Mouse (Mus musculus): ENCODE measurements around the gene 2310039H08Rik. TPM values are rescaled to one million over a fixed set of nuclear protein-coding genes. Genes with fewer than 3 reads are reported as not detected.

Gene 2310039H08Rik
- total and polyA plus RNA-seq, 3 experiments: 22.6 to 45.4 (median 30.4) TPM

- Histone ChIP-seq H3K36me3 (ENCODE audit: control insufficient read depth, insufficient read depth, low read length) (peaks cover 7% of the 10 kb centered on the region; the same call in 1 of the 2 replicates), H3K4me1 (ENCODE audit: control insufficient read depth, insufficient read depth, low read length) (no peaks in the 10 kb centered on the region), H3K27me3 (ENCODE audit: control insufficient read depth, insufficient read depth, low read length) (no peaks in the 10 kb centered on the region), H3K79me2 (replicated peaks; ENCODE audit: control insufficient read depth, insufficient read depth, low read length) (no peaks in the 10 kb centered on the region), H3K27ac (no peak overlapping the region), H3K9ac (ENCODE audit: low read depth, low read length) (no peak overlapping the region), H3K4me3 (no peak overlapping the region)
- 90% methylated on average over 6 of the region's 6 CpGs for WGBS
- no peak for TF ChIP-seq POLR2A (IDR thresholded peaks at IDR 0.05; ENCODE audit: insufficient read depth, low read depth, low read length)
- TF ChIP-seq EP300 (IDR thresholded peaks at IDR 0.05; ENCODE audit: insufficient read depth, low read depth, low read length): no peak
- no peak for DNase-seq
- intact Hi-C loops (cut with DNase I): no loop called here
These were observed 42.1 kb downstream of the 2310039H08Rik start for GRCm38 (mm10) chr17:46814497-46814896.

GRCm38 (mm10) chr17:46816306-46816705, 43.9 kb downstream of the 2310039H08Rik start:
- Histone ChIP-seq H3K27me3 (ENCODE audit: control insufficient read depth, insufficient read depth, low read length) (no peaks in the 10 kb centered on the region), H3K36me3 (ENCODE audit: control insufficient read depth, insufficient read depth, low read length) (no peaks in the 10 kb centered on the region), H3K9ac (ENCODE audit: low read depth, low read length) (no peak overlapping the region), H3K4me1 (ENCODE audit: control insufficient read depth, insufficient read depth, low read length) (no peaks in the 10 kb centered on the region), H3K79me2 (replicated peaks; ENCODE audit: control insufficient read depth, insufficient read depth, low read length) (no peaks in the 10 kb centered on the region), H3K27ac (no peak overlapping the region), H3K4me3 (no peak overlapping the region)
- no peak for DNase-seq
- 85% methylated on average over 13 of the region's 13 CpGs for WGBS
- intact Hi-C loops (cut with DNase I): no loop called here
- TF ChIP-seq EP300 (IDR thresholded peaks at IDR 0.05; ENCODE audit: insufficient read depth, low read depth, low read length): no peak
- TF ChIP-seq CTCF (IDR thresholded peaks at IDR 0.05): no peak
- no peak for TF ChIP-seq POLR2A (IDR thresholded peaks at IDR 0.05; ENCODE audit: insufficient read depth, low read depth, low read length)

- H3K9ac ChIP-seq (ENCODE audit: low read depth, low read length): no peak overlapping the region
- no peaks in the 10 kb centered on the region for H3K36me3 ChIP-seq (ENCODE audit: control insufficient read depth, insufficient read depth, low read length)
- no peak overlapping the region for H3K27ac ChIP-seq
- intact Hi-C loops (cut with DNase I): no loop called here
- TF ChIP-seq POLR2A (IDR thresholded peaks at IDR 0.05; ENCODE audit: insufficient read depth, low read depth, low read length) (no peak), CTCF (IDR thresholded peaks at IDR 0.05) (no peak), EP300 (IDR thresholded peaks at IDR 0.05; ENCODE audit: insufficient read depth, low read depth, low read length) (no peak)
- H3K27me3 ChIP-seq (ENCODE audit: control insufficient read depth, insufficient read depth, low read length): no peaks in the 10 kb centered on the region
- no peaks in the 10 kb centered on the region for H3K4me1 ChIP-seq (ENCODE audit: control insufficient read depth, insufficient read depth, low read length)
- no peak for DNase-seq
- 96% methylated on average over 12 of the region's 12 CpGs for WGBS
- no peak overlapping the region for H3K4me3 ChIP-seq
- H3K79me2 ChIP-seq (replicated peaks; ENCODE audit: control insufficient read depth, insufficient read depth, low read length): no peaks in the 10 kb centered on the region
These were observed 45.3 kb downstream of the 2310039H08Rik start for GRCm38 (mm10) chr17:46817734-46818158.

GRCm38 (mm10) chr17:46820628-46821027, 48.2 kb downstream of the 2310039H08Rik start:
- intact Hi-C loops (cut with DNase I): no loop called here
- 96% methylated on average over 7 of the region's 7 CpGs for WGBS
- Histone ChIP-seq H3K79me2 (replicated peaks; ENCODE audit: control insufficient read depth, insufficient read depth, low read length) (no peaks in the 10 kb centered on the region), H3K27ac (no peak overlapping the region), H3K4me1 (ENCODE audit: control insufficient read depth, insufficient read depth, low read length) (no peaks in the 10 kb centered on the region), H3K4me3 (no peak overlapping the region), H3K9ac (ENCODE audit: low read depth, low read length) (no peak overlapping the region), H3K27me3 (ENCODE audit: control insufficient read depth, insufficient read depth, low read length) (no peaks in the 10 kb centered on the region), H3K36me3 (ENCODE audit: control insufficient read depth, insufficient read depth, low read length) (no peaks in the 10 kb centered on the region)
- no peak for DNase-seq
- TF ChIP-seq EP300 (IDR thresholded peaks at IDR 0.05; ENCODE audit: insufficient read depth, low read depth, low read length): no peak
- no peak for TF ChIP-seq POLR2A (IDR thresholded peaks at IDR 0.05; ENCODE audit: insufficient read depth, low read depth, low read length)
- no peak for TF ChIP-seq CTCF (IDR thresholded peaks at IDR 0.05)

Other genes starting within 250 kb of the 2310039H08Rik start
- 10 to 100 TPM; 21.6 to 21.9 TPM for gene Cul9, start 226.2 kb upstream of the 2310039H08Rik start, total RNA-seq (2021)
- gene Cul9, start 226.2 kb upstream of the 2310039H08Rik start, polyA plus RNA-seq (2012; rRNA removed): 20.1 and 22.7 TPM in 2 replicates
- 100 to 1,000 TPM in 1 of 2 experiments, 10 to 100 TPM in 1; 91.5 to 106 TPM for gene Srf, start 216.5 kb upstream of the 2310039H08Rik start, total RNA-seq (2021)
- 223 and 227 TPM in 2 replicates for gene Srf, start 216.5 kb upstream of the 2310039H08Rik start, polyA plus RNA-seq (2012; rRNA removed)
- 1 to 10 TPM; 2.6 TPM for gene Ptk7, start 143.1 kb upstream of the 2310039H08Rik start, total RNA-seq (2021)
- 2.8 and 3.1 TPM in 2 replicates for gene Ptk7, start 143.1 kb upstream of the 2310039H08Rik start, polyA plus RNA-seq (2012; rRNA removed)
- gene Klc4, start 126.6 kb upstream of the 2310039H08Rik start, total RNA-seq (2021): 10 to 100 TPM; 23.5 to 25.7 TPM
- 20.9 and 22.3 TPM in 2 replicates for gene Klc4, start 126.6 kb upstream of the 2310039H08Rik start, polyA plus RNA-seq (2012; rRNA removed)
- gene Mrpl2, start 126.4 kb upstream of the 2310039H08Rik start, total RNA-seq (2021): 100 to 1,000 TPM; 112 to 132 TPM
- gene Mrpl2, start 126.4 kb upstream of the 2310039H08Rik start, polyA plus RNA-seq (2012; rRNA removed): 71.5 and 87.8 TPM in 2 replicates
- 10 to 100 TPM; 16.8 to 18.4 TPM for gene Cul7, start 122.3 kb upstream of the 2310039H08Rik start, total RNA-seq (2021)
- 23.4 and 24.7 TPM in 2 replicates for gene Cul7, start 122.3 kb upstream of the 2310039H08Rik start, polyA plus RNA-seq (2012; rRNA removed)
- 10 to 100 TPM; 10.7 to 11.3 TPM for gene Rrp36, start 98.3 kb upstream of the 2310039H08Rik start, total RNA-seq (2021)
- gene Rrp36, start 98.3 kb upstream of the 2310039H08Rik start, polyA plus RNA-seq (2012; rRNA removed): 19.4 and 24.3 TPM in 2 replicates
- 10 to 100 TPM; 45.4 to 50.3 TPM for gene Mea1, start 93.8 kb upstream of the 2310039H08Rik start, total RNA-seq (2021)
- gene Mea1, start 93.8 kb upstream of the 2310039H08Rik start, polyA plus RNA-seq (2012; rRNA removed): 35.3 and 37.8 TPM in 2 replicates
- gene Klhdc3, start 91.7 kb upstream of the 2310039H08Rik start, total RNA-seq (2021): 10 to 100 TPM; 57.3 to 68.9 TPM
- 91.8 and 105 TPM in 2 replicates for gene Klhdc3, start 91.7 kb upstream of the 2310039H08Rik start, polyA plus RNA-seq (2012; rRNA removed)
- 10 to 100 TPM; 28.1 to 32.0 TPM for gene Ppp2r5d, start 67.5 kb upstream of the 2310039H08Rik start, total RNA-seq (2021)
- 30.8 and 40.6 TPM in 2 replicates for gene Ppp2r5d, start 67.5 kb upstream of the 2310039H08Rik start, polyA plus RNA-seq (2012; rRNA removed)
- 10 to 100 TPM; 33.4 to 36.5 TPM for gene Pex6, start 61.2 kb upstream of the 2310039H08Rik start, total RNA-seq (2021)
- gene Pex6, start 61.2 kb upstream of the 2310039H08Rik start, polyA plus RNA-seq (2012; rRNA removed): 33.7 and 34.1 TPM in 2 replicates
- gene Gnmt, start 43.5 kb upstream of the 2310039H08Rik start, total RNA-seq (2021): 1 to 10 TPM; 2.8 to 4.4 TPM
- 3.3 and 5.1 TPM in 2 replicates for gene Gnmt, start 43.5 kb upstream of the 2310039H08Rik start, polyA plus RNA-seq (2012; rRNA removed)
- 10 to 100 TPM; 19.8 to 21.5 TPM for gene Cnpy3, start 20.4 kb upstream of the 2310039H08Rik start, total RNA-seq (2021)
- 19.7 and 20.7 TPM in 2 replicates for gene Cnpy3, start 20.4 kb upstream of the 2310039H08Rik start, polyA plus RNA-seq (2012; rRNA removed)
- gene Ptcra, start 8.9 kb upstream of the 2310039H08Rik start, total RNA-seq (2021): not detected
- gene Ptcra, start 8.9 kb upstream of the 2310039H08Rik start, polyA plus RNA-seq (2012; rRNA removed): 0.08 and 0.12 TPM in 2 replicates
- gene Rpl7l1, start 10.0 kb downstream of the 2310039H08Rik start, total RNA-seq (2021): 10 to 100 TPM; 54.0 TPM
- gene Rpl7l1, start 10.0 kb downstream of the 2310039H08Rik start, polyA plus RNA-seq (2012; rRNA removed): 19.4 and 41.8 TPM in 2 replicates
- gene Bicral, start 85.8 kb downstream of the 2310039H08Rik start, total RNA-seq (2021): 10 to 100 TPM; 12.3 to 15.7 TPM
- 7.4 and 9.6 TPM in 2 replicates for gene Bicral, start 85.8 kb downstream of the 2310039H08Rik start, polyA plus RNA-seq (2012; rRNA removed)
- gene Tbcc, start 118.0 kb downstream of the 2310039H08Rik start, total RNA-seq (2021): 10 to 100 TPM; 16.3 TPM
- 12.7 and 13.3 TPM in 2 replicates for gene Tbcc, start 118.0 kb downstream of the 2310039H08Rik start, polyA plus RNA-seq (2012; rRNA removed)
- gene Prph2, start 137.8 kb downstream of the 2310039H08Rik start, total RNA-seq (2021): not detected
- gene Prph2, start 137.8 kb downstream of the 2310039H08Rik start, polyA plus RNA-seq (2012; rRNA removed): not detected in 2 replicates
- 10 to 100 TPM; 63.9 to 86.1 TPM for gene Ubr2, start 237.9 kb downstream of the 2310039H08Rik start, total RNA-seq (2021)
- gene Ubr2, start 237.9 kb downstream of the 2310039H08Rik start, polyA plus RNA-seq (2012; rRNA removed): 29.8 and 46.1 TPM in 2 replicates

Data from heart, adult 2 months (tissue).